Mouse (Mus musculus): ENCODE results near the gene Lrp3. TPM values are rescaled to one million over a fixed set of nuclear protein-coding genes. Genes with fewer than 3 reads are reported as not detected.

Gene Lrp3
- total RNA-seq, 2 experiments from 2014 or later = 7.4 to 9.4 TPM

Other genes starting within 250 kb of the Lrp3 start
- 10 to 100 TPM; 25.4 to 25.5 TPM for gene Cebpg, start 158.9 kb downstream of the Lrp3 start, total RNA-seq (2021)
- 10 to 100 TPM in 1 of 2 experiments, 1 to 10 TPM in 1; 8.0 to 22.5 TPM for gene Cebpa, start 96.2 kb downstream of the Lrp3 start, total RNA-seq (2021)
- 1 to 10 TPM in 1 of 2 experiments, under 1 TPM in 1; 0.35 to 1.1 TPM for gene Slc7a10, start 29.1 kb downstream of the Lrp3 start, total RNA-seq (2021)
- 10 to 100 TPM; 11.5 to 11.7 TPM for gene Gpatch1, start 102.9 kb upstream of the Lrp3 start, total RNA-seq (2021)
- 1 to 10 TPM; 3.6 to 4.8 TPM for gene Rhpn2, start 118.7 kb upstream of the Lrp3 start, total RNA-seq (2021)
- gene Faap24, start 181.3 kb upstream of the Lrp3 start, total RNA-seq (2021) = 1 to 10 TPM; 1.4 to 1.8 TPM
- 10 to 100 TPM; 11.1 to 11.5 TPM for gene Cep89, start 181.5 kb upstream of the Lrp3 start, total RNA-seq (2021)
- not detected for gene Slc7a9, start 233.3 kb upstream of the Lrp3 start, total RNA-seq (2021)

All from heart, adult 18-20 months (tissue).